Mouse (Mus musculus): Measurements from ENCODE around the gene Arhgef2. TPM values are rescaled to one million over a fixed set of nuclear protein-coding genes. Genes with fewer than 3 reads are reported as not detected.
"Not testable (repeated sequence)": the region's sequence is repeated elsewhere in the genome, so short reads cannot be mapped to it uniquely, and the experiment has no call there.

The Arhgef2 gene
- total and polyA plus RNA-seq, 2 experiments from 2014 or later: 46.8 to 80.3 TPM

DNA sequence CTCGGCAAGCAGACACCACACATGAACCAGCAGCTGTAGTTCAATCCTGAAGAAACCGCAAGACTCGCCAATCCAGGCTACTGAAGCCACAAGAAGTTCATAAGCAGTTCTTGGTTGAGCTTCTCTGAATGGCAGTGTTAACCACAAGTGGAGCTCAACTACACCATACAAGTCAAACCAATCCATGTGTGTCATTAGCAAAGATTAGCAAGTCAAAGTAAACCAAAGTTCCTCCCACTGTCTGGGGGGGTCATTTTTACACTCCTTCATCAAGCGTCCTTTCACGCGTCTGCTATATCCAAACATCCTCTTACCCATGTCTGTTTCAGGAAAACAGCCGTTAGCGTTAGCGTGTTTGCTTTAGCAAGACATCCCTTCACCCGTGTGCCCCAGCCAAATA, 35.4 kb upstream of the Arhgef2 start:
- H3K4me2 ChIP-seq (ENCODE audit: low read depth, low read length, poor library complexity, severe bottlenecking): no peak overlapping the region
- no peak overlapping the region for H3K9ac ChIP-seq (replicated peaks; ENCODE audit: low read length, poor library complexity, severe bottlenecking)
- TF ChIP-seq CTCF (IDR thresholded peaks at IDR 0.05): no peak
- no peak for ATAC-seq (ENCODE audit: low FRiP score)
- H3K4me3 ChIP-seq (ENCODE audit: low read depth, low read length): no peak overlapping the region
- H3K4me1 ChIP-seq (ENCODE audit: insufficient read depth, low read length): no peaks in the 10 kb centered on the region
- no peak overlapping the region for H3K27ac ChIP-seq (ENCODE audit: low read depth, low read length)
- H3K27me3 ChIP-seq (ENCODE audit: insufficient read depth, low read length): no peaks in the 10 kb centered on the region
- H3K36me3 ChIP-seq (ENCODE audit: insufficient read depth, low read length): peaks cover 41% of the 10 kb centered on the region
- WGBS: 93% methylated on average over 10 of the region's 10 CpGs
- H3K9me3 ChIP-seq (ENCODE audit: low read length): no peaks in the 10 kb centered on the region
- no peak for DNase-seq (ENCODE audit: low spot score)

DNA sequence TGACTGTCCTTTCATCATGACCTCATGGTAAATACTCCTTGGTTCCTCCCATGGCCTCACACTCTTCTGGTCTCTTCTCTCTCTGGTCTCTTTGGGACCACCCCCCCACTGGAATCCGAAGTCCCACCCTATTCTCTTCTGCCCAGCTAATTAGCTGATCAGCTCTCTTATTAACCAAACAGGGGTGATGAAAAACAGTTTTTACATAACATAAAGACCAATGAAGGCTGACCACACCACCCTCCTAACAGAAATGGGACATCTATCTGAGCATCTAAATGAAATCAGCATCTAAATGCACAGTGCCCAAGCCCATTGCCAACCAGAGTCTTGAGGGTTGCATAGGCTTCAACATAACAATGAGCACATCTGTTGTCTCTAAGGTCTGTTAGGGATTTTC, 33.9 kb upstream of the Arhgef2 start:
- ATAC-seq (ENCODE audit: low FRiP score): no peak
- Histone ChIP-seq H3K27me3 (ENCODE audit: insufficient read depth, low read length) (no peaks in the 10 kb centered on the region), H3K9ac (replicated peaks; ENCODE audit: low read length, poor library complexity, severe bottlenecking) (no peak overlapping the region), H3K36me3 (ENCODE audit: insufficient read depth, low read length) (peaks cover 28% of the 10 kb centered on the region), H3K4me2 (ENCODE audit: low read depth, low read length, poor library complexity, severe bottlenecking) (no peak overlapping the region), H3K4me1 (ENCODE audit: insufficient read depth, low read length) (no peaks in the 10 kb centered on the region), H3K4me3 (ENCODE audit: low read depth, low read length) (no peak overlapping the region), H3K9me3 (ENCODE audit: low read length) (no peaks in the 10 kb centered on the region), H3K27ac (ENCODE audit: low read depth, low read length) (no peak overlapping the region)
- TF ChIP-seq CTCF (IDR thresholded peaks at IDR 0.05): no peak
- WGBS: 83% methylated on average over 1 of the region's 1 CpGs
- DNase-seq (ENCODE audit: low spot score): no peak

DNA sequence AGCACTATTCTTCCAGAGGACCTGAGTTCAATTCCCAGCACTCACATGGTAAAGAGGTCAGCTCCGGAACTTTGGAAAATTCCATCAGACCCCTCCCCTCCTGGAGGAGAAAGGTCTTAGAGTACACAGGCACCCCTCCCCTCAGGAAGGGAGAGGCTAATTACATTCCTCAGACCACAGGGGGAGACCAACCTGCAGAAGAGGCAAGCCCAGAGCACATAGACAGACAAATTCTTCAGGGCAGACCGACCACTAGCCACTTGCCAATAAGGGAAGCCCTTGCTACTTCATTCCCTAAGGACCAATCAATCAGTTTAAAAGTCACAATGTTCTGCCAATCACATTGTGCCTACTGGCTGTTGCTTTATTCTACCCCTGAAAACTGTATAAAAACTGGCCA, 32.9 kb upstream of the Arhgef2 start:
- TF ChIP-seq CTCF (IDR thresholded peaks at IDR 0.05): no peak
- DNase-seq (ENCODE audit: low spot score) (no peak), ATAC-seq (ENCODE audit: low FRiP score) (no peak)
- Histone ChIP-seq H3K36me3 (ENCODE audit: insufficient read depth, low read length) (peaks cover 21% of the 10 kb centered on the region), H3K4me3 (ENCODE audit: low read depth, low read length) (no peak overlapping the region), H3K9ac (replicated peaks; ENCODE audit: low read length, poor library complexity, severe bottlenecking) (no peak overlapping the region), H3K4me2 (ENCODE audit: low read depth, low read length, poor library complexity, severe bottlenecking) (no peak overlapping the region), H3K27me3 (ENCODE audit: insufficient read depth, low read length) (no peaks in the 10 kb centered on the region), H3K27ac (ENCODE audit: low read depth, low read length) (no peak overlapping the region), H3K9me3 (ENCODE audit: low read length) (no peaks in the 10 kb centered on the region), H3K4me1 (ENCODE audit: insufficient read depth, low read length) (no peaks in the 10 kb centered on the region)
- 89% methylated on average over 2 of the region's 2 CpGs for WGBS

DNA sequence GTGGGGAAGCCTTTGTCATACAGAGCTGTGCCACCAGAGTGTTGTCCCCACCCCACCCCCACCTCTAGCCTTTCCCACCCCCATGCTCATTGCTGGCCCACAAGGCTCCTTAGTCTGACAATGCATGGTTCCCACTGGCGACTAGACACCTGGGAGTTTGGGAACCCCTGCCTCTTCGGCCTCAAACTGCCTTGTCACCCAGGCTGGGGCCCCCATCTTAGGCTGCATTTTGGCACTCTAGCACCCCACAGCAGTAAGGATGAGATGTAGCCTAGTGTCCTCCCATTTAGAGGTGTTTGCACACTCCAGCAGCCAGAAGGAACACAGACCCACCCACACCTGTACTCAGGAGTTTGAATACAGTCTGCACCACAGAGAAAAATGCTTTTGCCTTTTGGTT, 32.0 kb upstream of the Arhgef2 start:
- ATAC-seq (ENCODE audit: low FRiP score) (no peak), DNase-seq (ENCODE audit: low spot score) (no peak)
- Histone ChIP-seq H3K27me3 (ENCODE audit: insufficient read depth, low read length) (no peaks in the 10 kb centered on the region), H3K4me1 (ENCODE audit: insufficient read depth, low read length) (no peaks in the 10 kb centered on the region), H3K9me3 (ENCODE audit: low read length) (no peaks in the 10 kb centered on the region), H3K4me2 (ENCODE audit: low read depth, low read length, poor library complexity, severe bottlenecking) (no peak overlapping the region), H3K9ac (replicated peaks; ENCODE audit: low read length, poor library complexity, severe bottlenecking) (no peak overlapping the region), H3K27ac (ENCODE audit: low read depth, low read length) (no peak overlapping the region), H3K4me3 (ENCODE audit: low read depth, low read length) (no peak overlapping the region), H3K36me3 (ENCODE audit: insufficient read depth, low read length) (peaks cover 12% of the 10 kb centered on the region)
- 92% methylated on average over 2 of the region's 2 CpGs for WGBS
- TF ChIP-seq CTCF (IDR thresholded peaks at IDR 0.05): no peak

DNA sequence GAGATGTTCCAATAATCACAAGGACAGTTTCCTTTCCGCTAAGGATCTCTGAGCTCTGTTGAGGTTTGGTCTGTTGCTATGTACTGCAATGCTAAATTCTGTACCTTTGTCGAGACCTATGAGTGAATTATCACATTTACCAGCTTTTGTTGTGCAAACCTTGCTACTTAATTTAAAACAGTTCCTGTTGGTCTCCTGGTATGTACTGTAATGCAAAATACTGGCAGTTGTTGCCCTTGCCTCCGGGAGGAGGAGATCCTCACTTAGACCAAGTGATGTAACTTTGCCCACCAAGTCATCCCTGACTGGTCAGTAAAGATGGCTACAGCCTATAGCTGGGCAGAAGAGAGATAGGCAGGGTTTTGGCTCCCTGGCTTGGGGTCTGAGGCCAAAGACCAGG, 30.2 kb upstream of the Arhgef2 start, which contains the start of gene Ssr2:
TSS of gene Ssr2 (plus strand) at position 337 of the 400 bp plus-strand sequence.
- Histone ChIP-seq H3K27ac (ENCODE audit: low read depth, low read length) (no peak within 1 kb of the TSS), H3K9me3 (ENCODE audit: low read length) (no peaks in the 10 kb centered on the region), H3K4me1 (ENCODE audit: insufficient read depth, low read length) (peaks cover 5% of the 10 kb centered on the region; the same call in 1 of the 2 replicates), H3K27me3 (ENCODE audit: insufficient read depth, low read length) (no peaks in the 10 kb centered on the region), H3K36me3 (ENCODE audit: insufficient read depth, low read length) (no peaks in the 10 kb centered on the region), H3K4me2 (ENCODE audit: low read depth, low read length, poor library complexity, severe bottlenecking) (no peak within 1 kb of the TSS), H3K4me3 (ENCODE audit: low read depth, low read length) (no peak within 1 kb of the TSS), H3K9ac (replicated peaks; ENCODE audit: low read length, poor library complexity, severe bottlenecking) (no peak within 1 kb of the TSS)
- ATAC-seq (ENCODE audit: low FRiP score) (no peak), DNase-seq (ENCODE audit: low spot score) (no peak)
- WGBS: 89% methylated on average over 3 of the region's 3 CpGs
- TF ChIP-seq CTCF (IDR thresholded peaks at IDR 0.05): no peak

DNA sequence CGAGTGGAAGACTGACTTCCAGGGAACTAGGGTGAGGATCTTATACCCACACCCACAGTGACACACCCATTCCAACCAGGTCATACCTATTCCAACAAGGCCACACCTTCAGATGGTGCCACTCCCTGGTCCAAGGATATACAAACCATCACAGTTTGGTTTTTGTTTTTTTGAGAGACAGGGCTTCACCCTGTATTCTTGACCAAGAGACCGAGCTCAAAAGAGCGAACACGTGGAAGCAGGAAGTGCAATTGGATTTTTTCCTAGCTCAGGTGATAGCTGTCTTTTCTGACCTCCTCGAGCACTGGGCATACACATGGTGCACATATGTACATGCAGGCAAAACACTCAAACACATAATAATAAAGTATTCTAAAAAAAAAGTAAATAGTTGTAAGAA, 27.9 kb upstream of the Arhgef2 start:
- H3K4me1 ChIP-seq (ENCODE audit: insufficient read depth, low read length); H3K9me3 ChIP-seq (ENCODE audit: low read length); ATAC-seq (ENCODE audit: low FRiP score); H3K27me3 ChIP-seq (ENCODE audit: insufficient read depth, low read length); DNase-seq (ENCODE audit: low spot score); H3K9ac ChIP-seq (replicated peaks; ENCODE audit: low read length, poor library complexity, severe bottlenecking); H3K4me2 ChIP-seq (ENCODE audit: low read depth, low read length, poor library complexity, severe bottlenecking); H3K4me3 ChIP-seq (ENCODE audit: low read depth, low read length); H3K36me3 ChIP-seq (ENCODE audit: insufficient read depth, low read length); H3K27ac ChIP-seq (ENCODE audit: low read depth, low read length): not testable (repeated sequence)
- WGBS: 83% methylated on average over 5 of the region's 5 CpGs
